Mouse (Mus musculus) intestine, embryonic 16.5 days (tissue): ENCODE measurements around the gene Fat2. TPM values are rescaled to one million over a fixed set of nuclear protein-coding genes. Genes with fewer than 3 reads are reported as not detected.

Experiments used
- ATAC-seq: fragments of 200-750 bp; cut with Nextera tagmentation; 2 replicates; pipeline ENCODE4 v1.8.0; 2017; ENCODE audit warnings: moderate TSS enrichment, moderate library complexity
- H3K27ac ChIP-seq: fragments of 300-500 bp; sonication (generic); 2 replicates; pipeline ENCODE4 v1.5.1; 2014; ENCODE audit warnings: mild to moderate bottlenecking, low read length
- H3K27me3 ChIP-seq: fragments of 300-500 bp; sonication (generic); replicated peaks from 2 replicates; pipeline ENCODE4 v1.6.1; 2014; ENCODE audit warnings: low read length, control low read depth, mixed read lengths; ENCODE audit not compliant: control insufficient read depth, insufficient read depth
- H3K36me3 ChIP-seq: fragments of 300-500 bp; sonication (generic); 2 replicates; pipeline ENCODE4 v1.6.1; 2014; ENCODE audit warnings: low read length, control low read depth; ENCODE audit not compliant: control insufficient read depth, insufficient read depth
- H3K4me1 ChIP-seq: fragments of 300-500 bp; sonication (generic); 2 replicates; pipeline ENCODE4 v1.6.1; 2014; ENCODE audit warnings: low read length, control low read depth, mixed read lengths; ENCODE audit not compliant: control insufficient read depth, insufficient read depth
- H3K4me2 ChIP-seq: fragments of 300-500 bp; sonication (generic); 2 replicates; pipeline ENCODE4 v1.6.1; 2014; ENCODE audit warnings: low read depth, low read length, control low read depth
- H3K4me3 ChIP-seq: fragments of 300-500 bp; sonication (generic); 2 replicates; pipeline ENCODE4 v1.5.1; 2014; ENCODE audit warnings: mild to moderate bottlenecking, low read length
- H3K9ac ChIP-seq: fragments of 300-500 bp; sonication (generic); 2 replicates; pipeline ENCODE4 v1.6.1; 2014; ENCODE audit warnings: low read depth, low read length
- H3K9me3 ChIP-seq: fragments of 300-500 bp; sonication (generic); 2 replicates; pipeline ENCODE4 v1.6.1; 2016; ENCODE audit warnings: low read length, control low read depth; ENCODE audit not compliant: control insufficient read depth
- WGBS: fragments of 180-500 bp; shearing (Covaris S2); extraction: QIAGEN DNeasy Blood & Tissue Kit; methylation state at CpG from one replicate; pipeline ENCODE4 v1.1.7; 2014; 5-methylcytosine and 5-hydroxymethylcytosine counted together
- polyA plus RNA-seq: library from polyadenylated mRNA; unstranded; fragments of >200 nt; fragmentation: Nextera tagmentation; extraction: Ambion mirVana; gene quantifications from 2 replicates; pipeline ENCODE4 v1.2.1, GENCODE M21; 2015

Fat2 gene
- polyA plus RNA-seq, 1 experiment from 2014 or later, result 0.04 TPM

GRCm38 (mm10) chr11:55315966-55316365, 20.4 kb downstream of the Fat2 start:
- H3K4me2 ChIP-seq, result no peak overlapping the region
- H3K4me3 ChIP-seq, result no peak overlapping the region
- H3K27me3 ChIP-seq, result no peaks in the 10 kb centered on the region
- no peaks in the 10 kb centered on the region for H3K9me3 ChIP-seq
- no peak overlapping the region for H3K27ac ChIP-seq
- 73% methylated on average over 6 of the region's 6 CpGs for WGBS
- H3K9ac ChIP-seq, result no peak overlapping the region
- H3K36me3 ChIP-seq, result no peaks in the 10 kb centered on the region
- peaks cover 14% of the 10 kb centered on the region for H3K4me1 ChIP-seq
- no peak for ATAC-seq

DNA sequence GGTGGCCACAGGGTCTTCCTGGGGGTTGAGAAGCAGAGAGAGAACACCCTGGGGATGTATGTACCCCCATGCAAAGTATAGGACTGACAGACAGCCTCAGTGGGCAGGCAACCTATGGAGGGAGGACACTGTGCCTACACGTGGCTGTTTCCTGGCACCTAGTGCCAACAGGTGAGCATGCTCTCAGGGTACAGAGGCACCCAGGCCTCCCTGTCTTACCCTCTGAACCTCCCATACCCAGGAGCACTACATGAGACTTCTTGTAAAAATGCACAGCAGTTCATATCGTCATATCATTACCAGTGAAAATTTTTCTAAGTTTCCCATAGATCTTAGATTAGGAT, 21.7 kb downstream of the Fat2 start:
- Histone ChIP-seq H3K9ac (peak overlapping the region; percentile 20; the same call in 1 of the 2 replicates), H3K27ac (no peak overlapping the region), H3K36me3 (no peaks in the 10 kb centered on the region), H3K4me3 (no peak overlapping the region), H3K4me2 (peak overlapping the region; percentile 34; the same call in 1 of the 2 replicates), H3K4me1 (peaks cover 14% of the 10 kb centered on the region), H3K27me3 (no peaks in the 10 kb centered on the region), H3K9me3 (no peaks in the 10 kb centered on the region)
- WGBS, result 55% methylated on average over 2 of the region's 2 CpGs
- peak; percentile 48 for ATAC-seq

GRCm38 (mm10) chr11:55313768-55314703, 22.3 kb downstream of the Fat2 start:
- Histone ChIP-seq H3K27me3 (no peaks in the 10 kb centered on the region), H3K9ac (peak overlapping the region; percentile 20; the same call in 1 of the 2 replicates), H3K9me3 (no peaks in the 10 kb centered on the region), H3K4me2 (peak overlapping the region; percentile 34), H3K27ac (no peak overlapping the region), H3K4me1 (peaks cover 14% of the 10 kb centered on the region), H3K4me3 (no peak overlapping the region), H3K36me3 (no peaks in the 10 kb centered on the region)
- 22% methylated on average over 29 of the region's 29 CpGs for WGBS
- ATAC-seq, result peak; percentile 70

- Histone ChIP-seq H3K4me1 (no peaks in the 10 kb centered on the region), H3K27me3 (no peaks in the 10 kb centered on the region), H3K4me3 (no peak overlapping the region), H3K27ac (no peak overlapping the region), H3K9me3 (no peaks in the 10 kb centered on the region), H3K36me3 (no peaks in the 10 kb centered on the region), H3K9ac (no peak overlapping the region), H3K4me2 (no peak overlapping the region)
- ATAC-seq, result no peak
- WGBS, result 64% methylated on average over 4 of the region's 4 CpGs
These were observed 34.0 kb downstream of the Fat2 start for GRCm38 (mm10) chr11:55302350-55302749.

DNA sequence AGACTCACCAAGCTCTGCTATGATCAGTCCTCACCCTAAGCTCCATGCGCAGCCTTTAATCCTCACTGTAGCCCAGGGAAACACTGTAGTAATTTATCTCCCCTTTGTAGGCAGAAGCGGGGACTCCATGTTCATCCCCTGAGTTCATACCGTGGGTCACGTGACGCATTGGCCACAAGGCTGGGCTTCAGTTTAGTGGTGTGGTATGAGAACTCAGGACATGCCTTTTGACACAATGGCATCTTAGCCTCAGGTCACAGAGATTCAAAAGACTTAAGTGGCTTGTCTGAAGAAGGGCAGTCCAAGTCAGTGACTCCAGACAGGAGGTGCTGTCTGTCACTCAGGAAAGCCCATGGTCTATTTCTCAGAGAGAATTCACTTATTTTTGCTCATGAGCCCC, 43.2 kb downstream of the Fat2 start:
- no peaks in the 10 kb centered on the region for H3K9me3 ChIP-seq
- no peak for ATAC-seq
- WGBS, result 89% methylated on average over 5 of the region's 5 CpGs
- no peak overlapping the region for H3K9ac ChIP-seq
- H3K4me3 ChIP-seq, result no peak overlapping the region
- H3K36me3 ChIP-seq, result no peaks in the 10 kb centered on the region
- no peaks in the 10 kb centered on the region for H3K27me3 ChIP-seq
- no peaks in the 10 kb centered on the region for H3K4me1 ChIP-seq
- no peak overlapping the region for H3K4me2 ChIP-seq
- no peak overlapping the region for H3K27ac ChIP-seq

DNA sequence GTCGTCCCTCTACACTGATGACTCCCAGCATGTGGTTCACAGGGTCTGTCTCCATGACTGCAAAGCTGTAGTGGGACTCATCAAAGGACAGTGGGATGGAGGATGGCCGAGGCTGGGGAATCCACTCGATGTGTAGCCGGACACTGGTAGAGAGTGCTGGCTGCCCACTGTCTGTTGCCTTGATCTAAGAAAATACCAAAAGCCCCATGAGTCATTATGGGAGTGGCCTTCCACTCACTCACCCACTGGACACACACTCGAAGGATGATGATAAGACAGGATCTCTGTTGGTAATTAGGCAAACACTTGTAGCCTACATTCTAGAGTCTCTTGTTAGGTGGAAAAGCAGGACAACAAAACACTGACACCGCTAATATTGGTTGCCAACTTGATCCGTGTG, 44.5 kb downstream of the Fat2 start:
- Histone ChIP-seq H3K4me2 (no peak overlapping the region), H3K27ac (no peak overlapping the region), H3K9ac (no peak overlapping the region), H3K27me3 (no peaks in the 10 kb centered on the region), H3K9me3 (no peaks in the 10 kb centered on the region), H3K36me3 (no peaks in the 10 kb centered on the region), H3K4me3 (no peak overlapping the region), H3K4me1 (no peaks in the 10 kb centered on the region)
- WGBS, result 85% methylated on average over 7 of the region's 7 CpGs
- no peak for ATAC-seq

DNA sequence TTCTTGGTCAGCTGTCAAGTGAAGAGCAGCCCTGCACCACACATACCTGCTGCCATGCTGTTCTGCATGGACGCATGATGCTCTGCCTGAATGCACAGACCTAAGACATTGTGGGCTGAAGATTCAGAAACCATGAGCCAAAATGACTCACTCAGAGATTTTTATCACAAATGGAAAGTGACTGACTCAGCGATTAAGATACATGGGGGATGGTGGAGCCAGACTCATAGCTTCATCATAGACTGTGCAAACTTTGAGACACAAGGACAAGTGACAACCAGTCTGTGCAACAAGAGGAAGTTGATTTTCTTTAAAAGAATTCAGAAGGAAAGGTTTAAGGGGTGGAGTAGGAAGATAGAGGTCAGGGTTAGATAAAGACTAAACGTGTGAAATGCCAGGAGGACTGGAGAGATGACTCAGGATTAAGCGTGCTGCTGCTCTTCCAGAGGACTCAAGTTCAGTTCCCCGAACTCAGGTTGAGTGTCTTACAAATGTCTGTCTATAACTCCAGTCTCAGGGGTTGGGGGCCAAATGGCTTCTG, 46.4 kb downstream of the Fat2 start:
- Histone ChIP-seq H3K36me3 (no peaks in the 10 kb centered on the region), H3K4me1 (no peaks in the 10 kb centered on the region), H3K27ac (no peak overlapping the region), H3K4me2 (no peak overlapping the region), H3K27me3 (no peaks in the 10 kb centered on the region), H3K4me3 (no peak overlapping the region), H3K9ac (no peak overlapping the region), H3K9me3 (no peaks in the 10 kb centered on the region)
- no peak for ATAC-seq
- WGBS, result 74% methylated on average over 5 of the region's 5 CpGs

DNA sequence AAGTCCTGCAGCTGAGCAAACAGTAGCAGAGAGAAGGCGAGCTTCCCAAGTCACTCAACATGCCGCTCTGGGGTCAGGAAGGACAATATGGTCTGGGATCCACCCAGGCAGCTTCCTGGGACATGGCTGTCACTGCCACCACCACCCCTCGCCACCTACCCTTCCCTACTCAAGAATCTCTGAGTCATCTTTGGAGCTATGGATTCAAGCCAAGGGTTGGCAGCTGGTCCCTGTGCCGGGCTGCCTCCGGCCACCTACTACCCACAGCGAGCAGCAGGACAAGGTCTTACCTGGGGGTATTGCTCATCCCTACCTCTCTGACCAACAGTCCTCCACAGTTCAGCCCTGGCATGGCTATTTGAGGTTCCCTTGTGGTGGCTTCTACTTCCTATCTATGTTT, 61.6 kb downstream of the Fat2 start:
- no peaks in the 10 kb centered on the region for H3K4me1 ChIP-seq
- WGBS, result 84% methylated on average over 6 of the region's 6 CpGs
- ATAC-seq, result no peak
- H3K4me3 ChIP-seq, result no peak overlapping the region
- no peak overlapping the region for H3K27ac ChIP-seq
- no peak overlapping the region for H3K9ac ChIP-seq
- H3K4me2 ChIP-seq, result no peak overlapping the region
- H3K27me3 ChIP-seq, result no peaks in the 10 kb centered on the region
- H3K36me3 ChIP-seq, result no peaks in the 10 kb centered on the region
- no peaks in the 10 kb centered on the region for H3K9me3 ChIP-seq

- Histone ChIP-seq H3K4me1 (no peaks in the 10 kb centered on the region), H3K9ac (no peak overlapping the region), H3K27ac (no peak overlapping the region), H3K4me3 (no peak overlapping the region), H3K4me2 (no peak overlapping the region), H3K9me3 (no peaks in the 10 kb centered on the region), H3K27me3 (no peaks in the 10 kb centered on the region), H3K36me3 (no peaks in the 10 kb centered on the region)
- WGBS, result 91% methylated on average over 6 of the region's 6 CpGs
- ATAC-seq, result no peak
These were observed 67.8 kb downstream of the Fat2 start for GRCm38 (mm10) chr11:55268580-55268979.
